Mouse (Mus musculus): ENCODE results near the gene Lcmt1. TPM values are rescaled to one million over a fixed set of nuclear protein-coding genes. Genes with fewer than 3 reads are reported as not detected.

The Lcmt1 gene
- 17.6 TPM for polyA plus RNA-seq (2017; shearing (Covaris generic))

DNA sequence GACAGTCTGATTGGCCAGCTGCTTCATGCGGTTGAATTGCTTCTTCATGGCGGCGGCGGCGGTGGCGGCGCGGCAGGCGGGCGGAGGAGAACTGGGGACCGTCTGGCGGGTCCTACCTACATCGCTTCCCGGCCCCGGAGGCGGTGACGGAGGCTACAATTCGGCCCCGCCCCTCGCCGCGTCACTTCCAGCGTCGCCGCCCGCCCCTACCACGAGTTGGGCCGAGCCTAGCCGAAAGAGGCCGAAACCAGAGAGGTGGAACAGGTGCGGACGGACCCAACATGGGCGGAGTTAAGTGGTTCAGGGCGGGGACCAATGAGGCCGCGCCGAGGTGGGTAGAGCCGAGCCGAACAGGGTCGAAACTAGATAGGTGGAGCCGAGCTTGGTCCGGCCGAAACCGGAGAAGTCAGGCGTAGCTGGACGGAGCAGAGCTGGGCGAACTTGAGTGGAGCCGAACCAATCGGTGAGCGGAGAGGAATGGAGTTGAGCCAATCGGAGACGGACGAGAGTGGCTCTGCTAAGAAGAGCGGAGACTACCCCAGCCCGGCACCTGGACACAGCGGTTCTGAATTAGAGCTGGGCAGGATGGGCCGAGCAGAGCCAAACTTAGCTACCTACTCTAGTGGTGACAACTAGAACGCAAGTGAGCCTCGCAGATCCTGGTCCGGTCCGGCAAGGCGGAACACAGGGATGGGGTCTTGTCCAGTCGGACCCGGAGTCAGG lies at the start of gene Lcmt1, which contains the start of gene Arhgap17:
Lcmt1 (plus strand) TSS at position 26 of the 723 bp plus-strand sequence.
Arhgap17 (minus strand) TSS at position 157 of the 723 bp plus-strand sequence.

DNA sequence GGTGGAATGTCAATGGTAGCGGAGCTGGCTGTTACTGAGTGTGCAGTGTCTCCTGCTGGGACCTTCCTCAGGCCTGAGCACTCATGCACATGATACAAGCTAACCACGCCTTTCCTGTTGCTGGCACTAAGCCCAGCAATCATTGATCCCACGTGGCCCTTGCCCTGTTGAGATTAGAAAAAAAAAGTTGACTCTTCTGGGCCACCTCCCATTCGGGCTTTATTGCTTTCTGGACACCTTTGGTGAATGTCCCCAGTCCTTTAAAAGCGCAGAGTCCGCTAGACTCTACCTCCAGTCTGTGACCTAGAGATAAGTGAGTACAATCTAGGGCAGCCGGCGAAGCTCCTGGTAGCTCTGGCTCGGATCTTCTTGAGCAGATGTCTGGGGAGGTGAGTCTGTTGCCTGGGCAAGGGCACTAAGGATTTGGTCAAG lies 92.5 kb downstream of the Lcmt1 start, which contains the start of gene Aqp8:
Aqp8 (plus strand) TSS at position 222 of the 432 bp plus-strand sequence.

Other genes with a start within 250 kb of the Lcmt1 start
- gene Tnrc6a, start 245.9 kb upstream of the Lcmt1 start, polyA plus RNA-seq (2017; shearing (Covaris generic)) = 80.6 TPM
- 0.32 TPM for gene Slc5a11, start 155.0 kb upstream of the Lcmt1 start, polyA plus RNA-seq (2017; shearing (Covaris generic))
- gene Arhgap17, start 131 bp downstream of the Lcmt1 start, polyA plus RNA-seq (2017; shearing (Covaris generic)) = 39.7 TPM
- not detected for gene Aqp8, start 92.5 kb downstream of the Lcmt1 start, polyA plus RNA-seq (2017; shearing (Covaris generic))
- 0.09 TPM for gene Zkscan2, start 130.7 kb downstream of the Lcmt1 start, polyA plus RNA-seq (2017; shearing (Covaris generic))